Mouse (Mus musculus): ENCODE measurements around the gene Sft2d2.

Gene Sft2d2

DNA sequence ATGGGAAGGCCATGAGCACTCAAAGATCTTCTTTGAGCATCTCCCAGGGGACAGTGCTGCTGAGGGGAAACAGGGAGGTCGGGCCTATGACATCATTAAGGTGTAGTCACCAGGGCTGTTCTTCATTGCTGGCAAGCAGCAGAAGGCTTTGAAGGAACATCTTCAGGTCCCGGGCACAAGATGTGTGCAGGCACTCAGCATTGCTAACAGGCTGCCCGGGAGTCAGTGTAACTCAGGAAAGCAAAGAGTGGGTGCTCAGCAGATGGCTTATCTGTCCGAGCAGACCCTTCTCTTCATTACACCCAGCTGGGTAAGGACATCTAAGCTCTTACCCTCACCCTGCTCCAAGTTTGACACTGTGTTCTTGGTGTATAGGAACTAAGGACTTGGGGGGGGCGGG, 14.9 kb downstream of the Sft2d2 start:
- Histone ChIP-seq H3K27me3 (ENCODE audit: control insufficient read depth, insufficient read depth, low read length, poor library complexity, severe bottlenecking) (no peaks in the 10 kb centered on the region), H3K36me3 (ENCODE audit: control insufficient read depth, insufficient read depth, low read length, poor library complexity, severe bottlenecking) (no peaks in the 10 kb centered on the region; the same call in 1 of the 2 replicates)
- DNase-seq (ENCODE audit: low read depth, low spot score): no peak

DNA sequence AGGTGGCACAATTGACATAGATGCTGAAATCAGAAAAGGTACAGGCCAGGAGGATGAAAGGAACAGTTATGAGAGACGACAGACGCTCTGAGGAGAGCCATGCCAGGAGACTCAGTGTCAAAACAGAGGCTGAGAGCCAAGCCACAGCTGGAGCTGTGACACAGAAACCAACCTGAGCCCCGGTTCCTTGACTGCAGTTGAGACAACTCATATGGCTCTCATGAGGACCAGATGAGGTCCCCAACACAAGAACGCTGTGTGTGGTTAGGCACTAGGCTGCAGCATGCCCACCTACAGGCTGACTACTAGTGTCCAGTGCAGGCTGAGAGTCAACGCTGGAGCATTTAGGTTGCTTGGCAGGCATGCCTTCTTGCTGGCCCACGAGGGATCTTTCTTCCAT, 16.2 kb downstream of the Sft2d2 start:
- Histone ChIP-seq H3K27me3 (ENCODE audit: control insufficient read depth, insufficient read depth, low read length, poor library complexity, severe bottlenecking) (no peaks in the 10 kb centered on the region), H3K36me3 (ENCODE audit: control insufficient read depth, insufficient read depth, low read length, poor library complexity, severe bottlenecking) (no peaks in the 10 kb centered on the region; the same call in 1 of the 2 replicates)
- no peak for DNase-seq (ENCODE audit: low read depth, low spot score)

- no peaks in the 10 kb centered on the region for H3K36me3 ChIP-seq (ENCODE audit: control insufficient read depth, insufficient read depth, low read length, poor library complexity, severe bottlenecking)
- no peak for DNase-seq (ENCODE audit: low read depth, low spot score)
- H3K27me3 ChIP-seq (ENCODE audit: control insufficient read depth, insufficient read depth, low read length, poor library complexity, severe bottlenecking): no peaks in the 10 kb centered on the region
Observed at GRCm38 (mm10) chr1:165174059-165174616, 20.1 kb downstream of the Sft2d2 start.

GRCm38 (mm10) chr1:165171277-165171676, 23.0 kb downstream of the Sft2d2 start:
- Histone ChIP-seq H3K36me3 (ENCODE audit: control insufficient read depth, insufficient read depth, low read length, poor library complexity, severe bottlenecking) (no peaks in the 10 kb centered on the region), H3K27me3 (ENCODE audit: control insufficient read depth, insufficient read depth, low read length, poor library complexity, severe bottlenecking) (no peaks in the 10 kb centered on the region)
- DNase-seq (ENCODE audit: low read depth, low spot score): no peak

DNA sequence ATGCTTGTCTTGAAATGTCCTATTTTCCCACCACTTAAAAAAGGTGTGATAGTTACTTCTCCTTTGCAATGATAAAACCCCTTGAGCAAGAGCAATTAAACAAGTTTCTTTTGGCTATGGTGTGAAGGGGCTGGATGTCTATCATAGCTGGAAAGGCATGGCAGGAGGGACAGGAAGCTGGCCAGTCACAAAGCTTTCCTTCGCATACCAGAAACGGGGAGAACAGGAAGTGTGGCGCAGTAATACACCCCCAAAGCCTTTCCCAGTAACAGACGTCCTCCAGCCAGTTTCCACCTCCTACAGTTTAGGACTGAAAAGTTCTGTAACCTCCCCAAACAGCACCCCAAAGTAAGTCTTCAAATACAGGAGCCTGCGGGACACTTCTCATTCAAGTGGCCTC, 24.1 kb downstream of the Sft2d2 start:
- no peak for DNase-seq (ENCODE audit: low read depth, low spot score)
- no peaks in the 10 kb centered on the region for H3K36me3 ChIP-seq (ENCODE audit: control insufficient read depth, insufficient read depth, low read length, poor library complexity, severe bottlenecking)
- H3K27me3 ChIP-seq (ENCODE audit: control insufficient read depth, insufficient read depth, low read length, poor library complexity, severe bottlenecking): no peaks in the 10 kb centered on the region

GRCm38 (mm10) chr1:165169462-165169861, 24.8 kb downstream of the Sft2d2 start:
- no peak for DNase-seq (ENCODE audit: low read depth, low spot score)
- no peaks in the 10 kb centered on the region for H3K36me3 ChIP-seq (ENCODE audit: control insufficient read depth, insufficient read depth, low read length, poor library complexity, severe bottlenecking)
- H3K27me3 ChIP-seq (ENCODE audit: control insufficient read depth, insufficient read depth, low read length, poor library complexity, severe bottlenecking): no peaks in the 10 kb centered on the region

DNA sequence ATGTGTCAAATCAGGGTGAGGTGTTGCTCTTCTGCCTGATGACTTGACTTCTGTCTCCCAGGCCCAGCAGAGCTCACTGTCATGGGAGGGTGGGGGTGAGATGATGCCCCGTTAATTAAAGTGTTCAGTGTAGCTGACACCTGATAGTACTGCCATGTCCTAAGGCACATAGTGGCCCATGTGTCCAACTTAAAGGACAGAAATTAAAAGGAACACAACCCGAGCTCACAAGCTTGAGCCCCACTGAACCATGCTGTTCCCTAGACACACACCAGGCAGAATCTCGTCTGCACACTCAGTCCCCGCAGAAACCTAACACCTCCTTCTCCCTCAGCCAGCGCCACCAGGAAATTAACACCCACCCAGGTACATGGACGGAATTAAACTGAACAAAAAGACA, 29.3 kb downstream of the Sft2d2 start:
- Histone ChIP-seq H3K36me3 (ENCODE audit: control insufficient read depth, insufficient read depth, low read length, poor library complexity, severe bottlenecking) (no peaks in the 10 kb centered on the region), H3K27me3 (ENCODE audit: control insufficient read depth, insufficient read depth, low read length, poor library complexity, severe bottlenecking) (no peaks in the 10 kb centered on the region)
- DNase-seq (ENCODE audit: low read depth, low spot score): no peak

GRCm38 (mm10) chr1:165160723-165161405, 33.4 kb downstream of the Sft2d2 start, which contains the start of gene Tbx19:
TSS of gene Tbx19 (minus strand) at chr1:165160773.
- H3K36me3 ChIP-seq (ENCODE audit: control insufficient read depth, insufficient read depth, low read length, poor library complexity, severe bottlenecking): no peaks in the 10 kb centered on the region
- DNase-seq (ENCODE audit: low read depth, low spot score): peak; percentile 17
- H3K27me3 ChIP-seq (ENCODE audit: control insufficient read depth, insufficient read depth, low read length, poor library complexity, severe bottlenecking): no peaks in the 10 kb centered on the region

- Histone ChIP-seq H3K27me3 (ENCODE audit: control insufficient read depth, insufficient read depth, low read length, poor library complexity, severe bottlenecking) (no peaks in the 10 kb centered on the region), H3K36me3 (ENCODE audit: control insufficient read depth, insufficient read depth, low read length, poor library complexity, severe bottlenecking) (no peaks in the 10 kb centered on the region)
- no peak for DNase-seq (ENCODE audit: low read depth, low spot score)
Observed at GRCm38 (mm10) chr1:165158841-165159240, 35.4 kb downstream of the Sft2d2 start.

GRCm38 (mm10) chr1:165154162-165154561, 40.1 kb downstream of the Sft2d2 start:
- Histone ChIP-seq H3K36me3 (ENCODE audit: control insufficient read depth, insufficient read depth, low read length, poor library complexity, severe bottlenecking) (no peaks in the 10 kb centered on the region), H3K27me3 (ENCODE audit: control insufficient read depth, insufficient read depth, low read length, poor library complexity, severe bottlenecking) (no peaks in the 10 kb centered on the region)
- DNase-seq (ENCODE audit: low read depth, low spot score): peak; percentile 16

DNA sequence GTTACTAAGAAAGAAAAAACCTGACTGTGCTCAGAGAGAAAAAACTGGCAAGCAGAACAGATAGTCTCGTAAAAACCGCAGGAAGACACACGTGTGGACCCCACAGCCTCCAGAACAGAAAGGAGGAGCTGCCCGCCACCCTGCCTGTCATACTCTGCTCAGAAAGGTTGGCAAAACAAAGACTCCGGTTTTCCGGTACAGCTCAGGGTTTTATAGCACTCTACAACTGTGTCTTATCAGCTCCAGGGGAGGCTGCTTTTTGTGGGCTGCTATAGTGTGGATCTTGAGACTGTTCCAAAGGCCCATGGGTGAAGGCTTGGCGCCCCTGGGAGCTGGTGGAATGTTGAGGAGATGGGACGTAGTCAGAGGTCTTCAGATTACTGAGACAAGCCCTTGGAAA, 43.0 kb downstream of the Sft2d2 start:
- no peak for DNase-seq (ENCODE audit: low read depth, low spot score)
- no peaks in the 10 kb centered on the region for H3K27me3 ChIP-seq (ENCODE audit: control insufficient read depth, insufficient read depth, low read length, poor library complexity, severe bottlenecking)
- H3K36me3 ChIP-seq (ENCODE audit: control insufficient read depth, insufficient read depth, low read length, poor library complexity, severe bottlenecking): no peaks in the 10 kb centered on the region

DNA sequence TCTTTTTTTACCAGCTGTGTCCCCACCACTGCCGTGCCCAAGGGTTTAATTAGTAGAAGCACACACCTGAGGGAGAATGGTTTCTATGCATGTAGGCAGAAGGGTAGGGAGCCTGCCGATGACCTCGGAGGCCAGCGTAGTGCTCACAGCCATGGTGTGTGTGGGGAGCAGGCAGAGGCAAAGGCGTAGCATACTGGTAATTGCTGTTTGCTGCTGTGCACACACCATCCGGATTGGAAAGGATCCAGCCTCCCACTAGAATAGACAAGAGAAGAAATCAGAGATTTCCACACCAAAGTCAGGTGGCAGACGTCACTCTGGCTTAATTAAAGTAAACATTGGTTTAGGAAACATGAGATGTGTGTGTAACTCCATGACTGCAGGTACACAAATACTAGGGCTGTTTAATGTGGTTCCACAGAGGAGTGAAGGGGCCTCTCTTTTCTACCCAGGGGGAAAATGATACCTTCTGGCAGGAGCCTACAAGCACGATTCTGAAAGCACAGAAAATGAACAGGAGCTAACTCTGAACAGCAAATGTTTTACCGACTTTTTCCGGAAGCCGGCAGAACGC, 51.8 kb downstream of the Sft2d2 start:
- no peaks in the 10 kb centered on the region for H3K27me3 ChIP-seq (ENCODE audit: control insufficient read depth, insufficient read depth, low read length, poor library complexity, severe bottlenecking)
- no peaks in the 10 kb centered on the region for H3K36me3 ChIP-seq (ENCODE audit: control insufficient read depth, insufficient read depth, low read length, poor library complexity, severe bottlenecking)
- DNase-seq (ENCODE audit: low read depth, low spot score): no peak

DNA sequence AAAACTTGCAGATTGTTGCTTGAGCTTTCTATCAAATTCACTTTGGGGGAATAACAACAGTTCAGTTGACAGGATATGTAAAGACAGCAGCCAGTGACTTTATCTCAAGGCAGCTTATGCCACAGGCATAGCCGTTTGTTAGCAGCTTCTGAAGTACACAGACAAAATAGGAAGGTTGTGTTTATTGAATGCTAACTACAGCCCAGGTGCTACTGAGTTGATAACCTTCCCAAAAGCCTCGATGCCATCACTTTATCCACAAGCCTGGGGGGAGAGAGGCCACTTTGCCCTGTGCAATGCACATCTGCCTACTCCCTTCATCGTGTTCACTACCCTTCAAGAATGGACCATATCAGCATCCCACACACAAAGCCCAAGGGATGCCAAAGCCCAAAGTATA, 54.0 kb downstream of the Sft2d2 start:
- Histone ChIP-seq H3K36me3 (ENCODE audit: control insufficient read depth, insufficient read depth, low read length, poor library complexity, severe bottlenecking) (no peaks in the 10 kb centered on the region), H3K27me3 (ENCODE audit: control insufficient read depth, insufficient read depth, low read length, poor library complexity, severe bottlenecking) (no peaks in the 10 kb centered on the region)
- no peak for DNase-seq (ENCODE audit: low read depth, low spot score)

DNA sequence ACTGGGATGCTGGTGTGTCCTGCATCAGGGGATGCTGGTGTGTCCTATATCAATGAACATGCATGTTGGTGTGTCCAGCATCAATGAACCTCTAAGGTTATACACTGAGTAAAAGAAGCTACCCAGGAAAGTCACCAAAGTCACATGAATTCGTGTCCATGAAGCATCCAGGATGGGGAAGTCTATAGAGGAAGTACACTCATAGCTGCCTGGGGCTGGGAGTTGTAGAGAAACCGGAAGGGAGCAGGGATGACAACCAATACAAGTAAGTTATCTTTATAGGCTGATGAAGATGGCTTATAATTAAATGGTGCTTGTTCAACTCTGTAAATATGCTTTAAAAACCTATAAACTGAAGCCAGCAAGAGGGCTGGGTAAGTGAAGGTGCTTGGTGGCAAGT, 60.4 kb downstream of the Sft2d2 start:
- Histone ChIP-seq H3K27me3 (ENCODE audit: control insufficient read depth, insufficient read depth, low read length, poor library complexity, severe bottlenecking) (no peaks in the 10 kb centered on the region), H3K36me3 (ENCODE audit: control insufficient read depth, insufficient read depth, low read length, poor library complexity, severe bottlenecking) (no peaks in the 10 kb centered on the region)
- no peak for DNase-seq (ENCODE audit: low read depth, low spot score)

- no peaks in the 10 kb centered on the region for H3K27me3 ChIP-seq (ENCODE audit: control insufficient read depth, insufficient read depth, low read length, poor library complexity, severe bottlenecking)
- DNase-seq (ENCODE audit: low read depth, low spot score): peak; percentile 58
- H3K36me3 ChIP-seq (ENCODE audit: control insufficient read depth, insufficient read depth, low read length, poor library complexity, severe bottlenecking): no peaks in the 10 kb centered on the region
Observed at GRCm38 (mm10) chr1:165133279-165133678, 61.0 kb downstream of the Sft2d2 start.
